Mouse (Mus musculus) cortical plate, adult 2 months (tissue): Measurements from ENCODE around the gene Rnf38. TPM values are rescaled to one million over a fixed set of nuclear protein-coding genes. Genes with fewer than 3 reads are reported as not detected.

ENCODE experiments used
- H3K27ac ChIP-seq: fragments of 200-500 bp; 2 replicates; pipeline ENCODE4 v1.5.1; 2012; ENCODE audit warnings: low read length, control low read depth, inconsistent platforms; ENCODE audit not compliant: insufficient read depth
- H3K4me1 ChIP-seq: fragments of 200-500 bp; 2 replicates; pipeline ENCODE4 v1.6.1; 2011; ENCODE audit warnings: low read length; ENCODE audit not compliant: control insufficient read depth, insufficient read depth
- H3K4me3 ChIP-seq: fragments of 200-500 bp; 2 replicates; pipeline ENCODE4 v1.5.1; 2011; ENCODE audit warnings: mild to moderate bottlenecking, low read length, control low read depth; ENCODE audit not compliant: insufficient read depth
- CTCF ChIP-seq: fragments of 200-500 bp; IDR thresholded peaks from 2 replicates; pipeline ENCODE4 v1.5.1; 2011; ENCODE audit warnings: mild to moderate bottlenecking, control low read depth, low read length; ENCODE audit not compliant: insufficient read depth; ENCODE audit errors: extremely low read depth
- POLR2A ChIP-seq: fragments of 200-500 bp; IDR thresholded peaks from 2 replicates; pipeline ENCODE4 v1.6.1; 2011; ENCODE audit warnings: mild to moderate bottlenecking, low read length, control low read depth; ENCODE audit not compliant: insufficient read depth; ENCODE audit errors: extremely low read depth
- polyA plus RNA-seq: library from polyadenylated mRNA; depleted of rRNA; stranded (reverse); fragments of >200 nt; gene quantifications from 2 replicates; pipeline ENCODE4 v1.2.3, GENCODE M21; 2012

Rnf38 gene
- polyA plus RNA-seq, 1 experiment: 68.4 TPM

DNA sequence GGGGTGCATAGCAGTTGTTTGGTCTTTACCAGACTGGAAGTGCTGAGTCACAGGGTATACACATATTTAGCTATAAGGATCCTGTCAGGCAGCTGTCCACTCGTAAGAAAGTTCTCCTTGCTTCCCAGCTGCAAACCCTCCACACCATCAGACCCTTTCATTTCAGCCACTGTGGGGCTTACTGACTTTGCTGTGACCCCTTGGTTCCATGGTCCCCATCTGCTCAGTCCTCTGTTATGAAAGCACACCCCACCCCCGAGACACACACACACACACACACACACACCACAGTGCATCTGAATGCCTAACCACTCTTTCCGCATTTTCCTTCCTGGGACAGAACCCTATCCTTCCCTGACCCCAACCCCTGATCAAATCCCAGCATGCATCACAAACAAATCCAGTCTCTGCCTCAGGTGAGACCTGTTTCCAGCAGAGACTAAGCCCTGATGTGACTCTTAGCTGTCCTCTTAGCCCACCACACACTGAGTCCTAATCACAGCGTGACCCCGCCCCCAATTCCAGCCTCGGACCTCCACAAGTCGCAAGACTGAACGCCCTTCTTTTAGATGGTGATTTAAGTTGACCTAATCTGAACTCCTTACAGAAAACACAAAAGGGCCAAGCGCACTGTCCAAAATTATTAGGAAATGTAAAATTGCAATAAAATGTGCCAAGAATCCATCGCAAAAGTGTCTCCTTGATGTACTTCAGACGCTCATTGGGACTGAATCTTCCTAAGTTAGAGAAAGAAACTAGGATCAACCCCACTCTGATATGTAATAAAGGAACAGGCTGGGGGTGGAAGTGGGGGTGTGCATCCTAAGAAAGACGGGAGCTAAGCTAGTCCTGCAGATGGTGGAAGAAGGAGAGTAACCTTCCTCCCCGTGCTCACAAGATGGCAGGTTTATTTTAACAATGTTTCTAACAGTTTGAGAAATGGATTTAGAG lies 18.7 kb upstream of the Rnf38 start:
- no peak for TF ChIP-seq CTCF
- TF ChIP-seq POLR2A: no peak
- H3K4me3 ChIP-seq: no peak overlapping the region
- H3K27ac ChIP-seq: peak overlapping the region; percentile 94
- H3K4me1 ChIP-seq: peaks cover 4% of the 10 kb centered on the region

DNA sequence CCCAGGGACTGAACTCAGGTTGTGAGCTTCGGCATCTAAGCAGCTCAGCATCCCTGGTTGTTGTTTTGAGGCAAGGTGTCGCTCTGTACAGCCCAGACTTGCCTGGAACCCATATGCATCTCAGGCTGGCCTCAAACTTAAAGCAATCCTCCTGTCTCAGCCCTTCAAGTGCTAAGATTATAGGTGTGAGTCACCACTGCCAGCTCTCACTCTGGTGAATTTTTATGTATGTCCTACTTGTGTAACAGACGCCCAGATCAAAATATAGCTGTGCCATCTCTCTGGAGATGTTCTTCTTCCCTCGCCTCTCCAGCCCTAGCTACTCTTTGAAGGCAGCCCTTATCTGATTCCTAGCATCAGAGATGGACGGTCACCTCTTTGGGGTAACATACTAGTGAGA lies 17.9 kb upstream of the Rnf38 start:
- Histone ChIP-seq H3K27ac (peak overlapping the region; percentile 94; the same call in 1 of the 2 replicates), H3K4me3 (no peak overlapping the region), H3K4me1 (peaks cover 4% of the 10 kb centered on the region)
- no peak for TF ChIP-seq POLR2A
- TF ChIP-seq CTCF: no peak

DNA sequence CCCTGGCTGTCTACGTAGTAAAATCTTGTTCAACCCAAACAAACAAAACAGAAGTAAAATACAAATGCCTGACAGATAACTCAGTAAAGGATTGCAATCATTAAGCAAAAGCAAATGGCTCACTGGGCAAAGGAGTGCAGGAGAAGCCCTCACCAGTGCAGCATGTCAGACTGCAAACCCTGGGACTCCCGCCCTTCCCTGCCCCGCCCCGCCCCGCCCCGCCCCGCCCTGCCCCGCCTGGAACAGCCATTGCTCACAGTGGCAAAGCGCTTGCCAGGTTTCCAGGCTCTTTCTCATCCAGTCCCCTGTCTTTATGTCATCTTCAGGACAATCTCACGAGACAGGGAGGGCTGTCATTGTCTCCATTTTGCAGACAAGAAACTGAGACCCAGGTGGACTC lies 16.1 kb upstream of the Rnf38 start:
- Histone ChIP-seq H3K4me3 (peak overlapping the region; percentile 31), H3K27ac (no peak overlapping the region), H3K4me1 (peaks cover 4% of the 10 kb centered on the region)
- TF ChIP-seq CTCF (no peak), POLR2A (no peak)

DNA sequence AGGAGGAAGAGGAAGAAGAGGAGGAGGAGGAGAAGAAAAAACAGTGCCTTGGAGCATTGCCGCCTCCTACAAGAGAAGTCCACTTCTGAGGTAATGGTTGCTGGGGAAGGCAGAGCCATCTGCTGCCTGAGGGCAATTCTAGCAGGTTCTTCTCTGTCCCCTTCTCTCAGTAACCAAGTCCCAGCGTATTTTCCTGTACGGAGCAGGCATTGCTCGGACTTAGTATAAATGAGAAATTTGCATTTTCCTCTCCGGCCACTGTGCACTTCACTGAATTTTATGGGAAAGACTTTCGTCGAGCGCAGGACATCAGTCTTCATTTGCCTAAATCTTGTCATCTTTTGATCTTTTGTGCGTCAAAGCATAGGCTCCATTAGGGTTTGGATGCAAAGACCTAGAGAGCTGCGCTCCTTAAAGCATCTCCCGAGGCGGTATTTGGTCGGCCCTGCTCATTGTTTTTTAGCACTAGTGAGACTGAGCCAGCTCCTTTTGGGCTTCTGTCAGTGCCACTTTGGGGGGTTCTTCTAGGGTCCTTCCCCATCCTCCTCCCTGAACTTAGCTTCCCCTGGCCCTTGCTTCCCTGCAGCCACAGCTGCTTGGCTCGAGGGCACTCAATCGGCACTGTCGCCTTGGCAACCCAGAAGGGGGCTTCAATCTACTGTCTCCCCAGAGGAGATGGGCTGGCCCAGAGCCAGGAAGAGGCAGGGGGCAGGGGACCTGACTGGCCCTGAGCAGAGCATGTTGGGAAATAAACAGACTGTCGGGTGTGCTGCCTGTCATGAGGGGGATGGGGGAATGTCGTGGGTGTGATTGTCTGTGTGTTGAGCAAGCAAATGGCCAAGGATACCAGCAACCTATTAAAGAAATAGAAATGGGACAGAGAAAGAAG lies 13.7 kb upstream of the Rnf38 start:
- Histone ChIP-seq H3K27ac (no peak overlapping the region), H3K4me1 (peaks cover 3% of the 10 kb centered on the region), H3K4me3 (no peak overlapping the region)
- TF ChIP-seq POLR2A (no peak), CTCF (no peak)

DNA sequence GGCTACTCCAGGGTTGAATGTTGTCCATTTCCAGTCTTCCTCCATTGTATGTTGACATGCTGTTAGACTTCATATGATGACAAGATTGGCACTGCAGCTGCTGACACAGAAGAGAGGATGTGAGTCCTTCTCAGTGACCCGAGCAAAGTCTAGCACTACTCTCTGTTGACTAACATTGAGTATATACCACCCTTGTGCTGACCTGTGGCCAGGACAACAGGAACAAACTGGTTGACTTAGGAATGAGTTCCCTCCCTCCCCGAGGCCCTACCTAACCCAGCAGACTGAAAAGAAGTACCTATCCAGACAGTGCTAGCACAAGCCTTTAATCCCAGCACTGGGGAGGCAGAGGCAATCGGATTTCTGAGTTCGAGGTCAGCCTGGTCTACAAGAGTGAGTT lies 12.7 kb upstream of the Rnf38 start:
- TF ChIP-seq POLR2A: no peak
- no peak for TF ChIP-seq CTCF
- Histone ChIP-seq H3K4me3 (no peak overlapping the region), H3K27ac (no peak overlapping the region), H3K4me1 (no peaks in the 10 kb centered on the region; the same call in 1 of the 2 replicates)

DNA sequence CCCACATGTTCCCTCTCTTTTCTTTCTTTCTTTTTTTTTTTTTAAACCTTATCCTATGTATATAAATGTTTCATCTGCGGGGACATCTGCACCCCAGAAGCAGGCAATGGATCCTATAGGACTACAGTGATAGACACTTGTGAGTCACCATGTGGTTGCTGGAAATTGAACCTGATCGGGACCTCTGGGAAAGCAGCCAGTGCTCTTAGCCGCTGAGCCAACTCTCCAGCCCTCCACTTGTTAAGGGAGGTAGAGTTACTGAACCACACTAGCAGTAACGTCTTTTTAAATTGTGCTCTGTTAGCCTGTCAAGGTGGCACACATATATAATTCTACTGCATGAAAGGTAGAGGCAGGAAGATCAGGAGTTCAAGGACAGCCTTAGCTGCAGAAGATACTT lies 8.0 kb upstream of the Rnf38 start:
- H3K4me1 ChIP-seq: no peaks in the 10 kb centered on the region
- no peak for TF ChIP-seq POLR2A
- no peak overlapping the region for H3K27ac ChIP-seq
- no peak overlapping the region for H3K4me3 ChIP-seq

DNA sequence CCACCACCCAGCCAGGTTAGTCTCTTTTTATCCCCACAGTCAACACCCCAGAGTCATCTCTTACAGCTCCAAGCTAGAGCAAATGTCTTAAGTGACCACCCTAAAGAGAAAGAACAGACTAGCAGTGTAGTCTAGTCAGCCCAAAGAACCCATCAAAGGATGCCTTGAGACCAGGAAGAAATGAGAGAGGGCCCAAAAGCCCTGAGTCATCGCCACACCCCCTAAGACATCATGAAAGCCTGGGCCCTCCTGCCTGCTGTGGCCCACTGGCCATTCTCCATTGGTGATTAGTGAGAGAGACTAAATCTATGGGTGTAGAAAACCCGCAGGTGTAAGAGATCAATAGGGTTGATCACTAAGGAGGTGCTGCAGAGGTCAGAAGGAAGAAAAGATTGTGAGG lies 2.4 kb upstream of the Rnf38 start:
- Histone ChIP-seq H3K4me3 (no peak overlapping the region), H3K4me1 (peaks cover 4% of the 10 kb centered on the region; the same call in 1 of the 2 replicates), H3K27ac (no peak overlapping the region)
- no peak for TF ChIP-seq CTCF
- TF ChIP-seq POLR2A: no peak

DNA sequence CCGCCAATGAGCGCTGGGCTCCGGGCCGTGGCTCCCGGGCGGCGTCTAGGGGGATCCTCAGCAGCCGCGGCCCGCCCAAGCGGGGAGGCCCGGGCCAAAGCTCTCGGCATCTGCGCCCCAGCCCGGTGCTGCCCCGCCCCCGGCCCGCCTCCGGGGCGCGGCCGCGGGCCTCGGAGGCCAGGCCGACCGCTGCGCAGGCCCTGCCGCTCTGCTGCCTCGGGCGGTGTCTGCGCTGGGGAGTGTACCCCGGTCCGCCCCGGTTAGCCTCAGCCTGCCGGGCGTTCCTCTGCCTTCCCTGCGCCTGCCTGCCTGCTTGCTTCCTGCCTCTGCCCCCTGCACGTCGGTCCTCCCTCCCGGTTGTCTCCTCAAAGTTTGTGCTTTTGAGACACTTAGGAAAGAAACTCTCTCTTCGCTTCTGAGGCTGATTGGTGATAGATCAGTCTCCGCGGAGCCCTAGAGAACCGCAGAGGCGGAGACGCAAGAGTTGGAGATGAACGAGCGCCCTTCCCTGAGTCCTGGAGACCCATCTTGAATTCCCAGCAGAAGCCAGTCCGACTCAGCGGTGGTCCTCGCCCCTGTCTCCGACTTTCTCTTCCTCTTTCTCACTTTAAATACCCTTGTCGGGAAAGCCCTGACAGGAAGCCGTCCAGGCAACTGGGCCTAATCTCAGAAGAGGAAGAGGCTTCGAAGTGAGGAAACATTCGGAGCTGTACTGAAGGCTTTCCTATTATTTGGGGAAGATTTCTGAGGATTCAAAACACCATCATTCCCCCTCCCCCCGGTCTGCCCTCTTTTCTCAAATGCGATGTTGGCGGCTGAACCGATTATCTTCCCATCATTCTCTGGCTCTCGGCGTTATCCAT lies 646 bp upstream of the Rnf38 start:
- Histone ChIP-seq H3K4me3 (peak overlapping the region; percentile 61), H3K4me1 (peaks cover 4% of the 10 kb centered on the region; the same call in 1 of the 2 replicates), H3K27ac (peak overlapping the region; percentile 82)
- 0 out of 2 replicates have a peak, but pooled peaks have one; percentile 31 for TF ChIP-seq POLR2A
- TF ChIP-seq CTCF: no peak
